Mouse (Mus musculus) kidney, postnatal 36 days (tissue): ENCODE measurements at regions not wholly inside any gene's neighbourhood (a gene's known extent, or its start where the extent isn't known, plus 50 kb on each side); places are given as distances from the start of the nearest gene placed in this dataset.

Source experiments
- DNase-seq, 2 experiments: peaks; one replicate each; pipeline ENCODE4 v3.0.0; 2021 to 2022; ENCODE audit warnings: mixed read lengths in 2 of 2

DNA sequence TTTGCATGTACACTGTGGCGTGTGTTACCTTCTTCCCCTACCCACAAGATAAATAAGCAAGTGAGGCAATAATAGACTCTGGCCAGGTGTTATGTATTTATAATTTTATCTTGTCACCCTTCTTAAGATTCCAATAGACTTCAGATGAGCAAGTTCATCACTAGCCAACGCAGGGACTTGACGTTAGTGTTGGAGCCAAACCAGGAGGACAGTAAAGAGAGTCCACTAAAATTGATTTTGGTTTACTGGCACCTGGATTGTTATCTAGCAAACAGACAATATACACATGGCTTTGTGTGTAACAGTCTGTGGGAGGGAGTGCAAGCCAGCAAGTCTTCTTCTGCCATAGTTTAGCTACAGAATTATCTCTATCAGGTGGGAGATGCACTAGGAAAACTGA lies 236.0 kb downstream of the Ndfip2 start:
- DNase-seq, result no peak

DNA sequence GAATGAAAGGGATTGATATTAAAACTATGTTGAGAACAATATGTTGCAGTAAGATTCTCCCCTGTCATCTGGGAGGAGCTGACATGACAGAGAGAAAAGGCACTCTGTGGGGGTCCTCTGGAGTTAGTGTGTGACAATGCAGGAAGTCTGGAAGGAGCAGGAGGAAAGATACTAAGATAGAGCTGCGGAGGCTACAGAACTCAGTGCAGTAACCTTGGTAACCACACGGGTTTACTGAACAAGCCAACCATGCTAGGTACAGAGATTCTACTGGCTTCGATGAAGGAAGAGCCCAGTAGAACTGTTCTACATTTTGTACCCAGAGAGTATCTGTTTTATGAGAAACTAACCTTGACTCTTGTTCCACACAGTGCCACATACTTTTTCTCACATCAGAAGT lies 231.8 kb downstream of the Ndfip2 start:
- DNase-seq, result no peak

DNA sequence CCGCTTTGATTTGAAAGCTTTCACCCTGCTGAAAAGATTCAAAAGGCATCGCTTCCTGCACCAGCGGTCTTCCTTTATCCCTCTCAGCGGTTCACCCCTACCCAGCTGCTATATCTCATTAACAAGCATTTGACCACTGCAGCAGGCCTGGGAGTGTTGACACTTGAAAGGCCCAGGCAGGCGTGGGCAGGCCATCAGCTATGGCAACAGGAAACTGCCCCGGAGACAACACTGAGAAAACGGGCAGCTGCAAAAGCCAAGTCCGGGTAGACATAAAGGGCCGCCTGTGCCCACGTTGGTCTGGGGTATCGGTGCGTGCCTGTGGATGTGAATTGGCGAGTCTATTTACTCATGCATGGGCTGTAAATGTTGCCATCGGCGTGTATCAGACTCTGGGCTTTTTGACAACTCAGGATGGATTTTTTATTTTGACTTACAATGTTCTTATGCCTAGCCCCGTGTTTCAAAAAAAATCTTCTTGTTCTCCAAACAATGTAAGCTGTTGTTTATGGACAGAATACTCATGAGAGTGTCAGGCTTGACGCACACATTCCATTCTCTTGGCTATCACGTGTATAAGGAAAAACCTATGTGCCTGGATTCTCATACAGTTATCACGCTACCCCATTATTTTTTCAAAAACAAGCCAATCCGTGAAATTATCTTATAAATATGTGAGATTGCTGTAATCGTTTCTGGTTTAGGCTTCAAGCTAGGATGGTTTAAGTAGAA lies 225.1 kb downstream of the Ndfip2 start:
- DNase-seq, result peak; percentile 31 to 42

GRCm38 (mm10) chr14:105482644-105483351 lies 224.4 kb downstream of the Ndfip2 start:
- peak in 1 of 2 experiments; percentile 35 for DNase-seq

DNA sequence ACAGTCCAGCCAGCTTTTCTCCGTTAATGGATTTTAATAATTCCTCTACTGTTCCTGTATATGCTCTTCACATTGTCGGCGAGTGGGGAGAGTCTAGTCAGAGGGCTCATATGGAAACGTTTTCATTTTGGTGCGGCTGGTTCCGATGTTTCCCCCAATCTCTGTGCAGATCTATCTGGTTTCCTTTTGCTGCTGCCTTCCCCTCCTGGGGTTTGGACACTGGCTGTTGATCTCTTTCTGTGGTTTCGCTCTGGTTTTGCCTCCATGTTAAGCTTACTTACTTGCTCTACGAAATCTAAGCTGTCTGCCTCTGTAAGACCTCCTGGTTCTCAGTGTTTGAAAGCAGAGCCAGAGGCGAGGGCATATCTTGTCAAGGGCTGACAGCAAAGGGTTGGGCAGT lies 221.7 kb downstream of the Ndfip2 start:
- DNase-seq, result no peak

DNA sequence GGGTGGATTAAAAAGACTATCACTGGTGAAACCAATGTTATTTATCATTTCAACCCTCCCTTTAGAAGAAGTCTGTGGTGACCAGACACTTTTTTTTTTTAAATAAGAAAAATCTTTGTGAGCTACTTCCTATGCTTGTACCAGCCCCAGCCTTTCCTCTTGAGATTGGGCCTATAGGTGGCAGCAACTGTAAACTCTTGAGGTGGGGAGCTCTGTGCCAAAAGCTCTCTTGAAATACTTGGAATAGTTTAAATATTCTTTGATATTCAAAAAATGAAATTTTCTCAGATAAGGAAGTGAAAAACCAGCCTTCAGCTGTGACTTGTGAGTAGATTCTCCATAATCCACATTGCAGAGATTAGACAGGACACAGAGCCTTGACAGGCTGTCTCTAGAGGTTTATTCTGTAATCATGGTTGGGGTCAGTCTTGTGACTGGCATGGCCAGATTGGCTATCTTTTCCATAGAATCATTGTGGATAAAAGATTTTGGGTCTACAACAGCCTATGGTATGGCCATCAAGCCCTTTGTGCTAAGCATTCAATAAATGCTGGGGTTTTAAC lies 216.7 kb downstream of the Ndfip2 start:
- DNase-seq, result peak; percentile 49 to 57

DNA sequence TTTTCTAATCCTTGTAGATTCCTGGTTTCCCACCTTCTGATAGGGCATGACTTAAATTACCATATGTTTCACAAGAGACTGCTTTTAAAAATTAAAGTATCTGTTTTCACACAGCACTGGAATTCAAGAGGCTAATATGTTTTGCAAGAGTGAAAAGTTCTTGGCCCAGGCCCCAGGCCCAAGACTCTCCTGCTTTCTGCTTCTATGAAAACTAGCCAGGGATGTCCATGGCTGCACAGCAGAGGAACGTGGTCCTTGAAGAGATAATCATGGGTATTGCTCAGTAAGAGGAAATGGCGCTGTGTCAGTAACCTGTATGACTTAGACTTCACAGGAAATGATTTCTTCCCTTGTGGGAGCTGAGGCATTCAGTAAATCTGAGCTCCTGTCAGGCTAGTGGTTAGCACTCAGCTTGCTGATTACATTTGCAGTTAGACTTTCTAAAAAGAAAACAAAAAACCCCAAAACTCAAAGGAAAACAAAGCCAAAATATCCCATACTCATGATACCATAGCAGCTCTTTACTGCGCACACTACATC lies 190.6 kb downstream of the Ndfip2 start:
- no peak for DNase-seq

DNA sequence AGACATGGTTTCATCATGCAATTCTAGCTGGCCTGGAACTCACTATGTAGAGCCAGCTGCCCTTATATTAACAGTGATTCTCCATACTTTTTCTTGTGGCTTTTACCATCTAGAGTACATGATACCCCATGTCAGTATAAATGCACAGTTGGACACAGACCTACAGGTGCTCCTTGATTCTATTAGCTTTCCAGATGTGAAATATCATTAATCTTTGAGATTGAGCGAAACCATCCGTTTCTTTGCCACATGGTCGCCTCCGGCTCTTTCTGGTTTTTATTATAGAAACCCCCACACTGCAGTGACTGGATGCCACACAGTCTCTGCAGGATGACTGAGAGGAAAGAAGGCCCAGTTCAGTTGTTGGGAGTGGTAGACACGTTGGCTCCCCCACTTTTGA lies 188.7 kb downstream of the Ndfip2 start:
- DNase-seq, result no peak

DNA sequence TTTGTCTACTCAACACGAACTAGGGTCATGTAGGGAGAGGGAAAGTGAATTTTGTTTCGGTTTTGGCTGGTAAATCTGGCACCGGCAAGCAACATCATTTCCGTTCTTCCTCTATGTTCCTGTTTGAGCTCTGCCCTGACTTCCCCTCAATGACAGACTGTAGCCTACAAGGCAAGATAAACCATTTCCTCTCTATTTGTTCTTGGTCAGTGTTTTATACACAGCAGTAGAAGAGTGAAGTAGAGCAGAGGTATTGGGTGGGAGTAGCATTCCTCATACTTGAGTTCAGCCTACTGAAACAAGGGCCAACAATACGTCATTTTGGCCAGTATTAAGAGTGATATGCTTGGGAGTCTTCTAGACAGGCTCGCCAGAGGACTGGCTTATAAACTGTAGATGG lies 177.0 kb downstream of the Ndfip2 start:
- peak in 1 of 2 experiments; percentile 26 for DNase-seq

- no peak for DNase-seq
These were observed 175.1 kb downstream of the Ndfip2 start for GRCm38 (mm10) chr14:105433456-105433855.

- no peak for DNase-seq
These were observed 174.3 kb downstream of the Ndfip2 start for GRCm38 (mm10) chr14:105432670-105433069.

DNA sequence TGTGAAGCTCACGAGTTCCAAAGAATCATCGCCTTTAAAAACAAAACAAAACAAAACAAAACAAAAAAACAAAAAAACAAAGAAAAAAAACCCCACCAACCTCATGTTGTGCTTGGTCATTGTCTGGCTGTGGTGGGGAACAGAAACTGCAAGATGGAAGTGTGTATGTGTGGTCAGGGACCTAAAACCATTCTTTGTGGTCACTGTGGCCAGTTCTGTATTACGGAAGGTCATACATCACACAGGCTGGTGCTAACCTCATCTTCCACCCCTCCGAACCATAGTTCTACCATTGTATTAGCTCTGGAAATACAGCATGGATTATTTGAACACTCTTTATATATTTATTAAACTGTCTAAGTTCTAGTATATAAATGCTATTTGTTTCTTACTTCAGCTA lies 173.2 kb downstream of the Ndfip2 start:
- no peak for DNase-seq

DNA sequence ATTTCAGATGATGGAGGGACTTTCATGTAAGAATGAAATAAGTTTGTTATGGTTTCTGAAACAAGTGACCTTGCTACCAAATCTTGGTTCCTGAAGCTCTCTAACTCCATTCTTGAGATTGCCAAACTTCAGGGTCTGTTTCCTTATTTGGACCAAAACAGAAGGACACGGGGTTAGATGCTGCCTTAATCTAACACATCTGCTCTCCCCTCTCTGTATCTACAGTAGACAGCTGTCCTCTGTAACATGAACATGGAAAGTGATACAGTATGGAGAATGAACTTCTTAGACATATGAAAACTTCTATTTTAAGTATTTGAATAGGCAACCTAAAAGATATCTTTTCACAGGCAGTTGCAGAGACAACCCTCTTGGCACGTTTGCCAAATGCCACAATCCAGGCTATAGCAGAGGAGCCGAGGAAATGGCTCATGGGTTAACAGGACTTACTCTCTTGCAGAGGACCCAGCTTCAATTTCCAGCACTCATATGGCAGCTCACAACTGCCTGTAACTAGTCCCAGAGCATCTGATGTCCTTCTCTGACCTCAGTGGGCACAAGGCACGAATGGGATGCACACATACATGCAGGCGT lies 171.4 kb downstream of the Ndfip2 start:
- DNase-seq, result no peak

DNA sequence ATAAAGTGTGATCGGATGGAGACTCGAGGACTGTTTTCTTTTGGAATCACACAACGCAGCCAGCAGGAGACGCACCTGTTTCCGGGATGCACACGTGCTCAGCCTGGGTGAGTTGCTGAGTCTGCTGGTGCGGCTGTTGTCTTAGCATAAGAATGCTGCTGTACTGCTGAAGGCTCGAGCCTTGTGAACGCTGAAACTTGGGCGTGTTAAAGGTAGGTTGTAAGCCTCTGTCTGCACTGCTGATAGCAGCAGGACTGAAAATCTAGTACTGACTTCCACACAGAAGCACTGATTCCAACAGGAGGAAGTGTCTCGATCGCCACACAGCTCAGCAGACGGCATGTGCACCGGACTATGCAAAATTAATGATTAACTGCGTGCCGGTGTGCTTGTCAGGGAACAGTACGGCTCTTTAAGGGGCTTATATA lies 169.1 kb downstream of the Ndfip2 start:
- DNase-seq, result peak; percentile 67 to 74

- peak in 1 of 2 experiments; percentile 9 for DNase-seq
These were observed 168.4 kb downstream of the Ndfip2 start for GRCm38 (mm10) chr14:105426597-105427334.

GRCm38 (mm10) chr14:105417967-105418366 lies 159.6 kb downstream of the Ndfip2 start:
- DNase-seq, result no peak

- no peak for DNase-seq
These were observed 159.1 kb downstream of the Ndfip2 start for GRCm38 (mm10) chr14:105417458-105417960.

GRCm38 (mm10) chr14:105416964-105417363 lies 158.6 kb downstream of the Ndfip2 start:
- DNase-seq, result no peak

DNA sequence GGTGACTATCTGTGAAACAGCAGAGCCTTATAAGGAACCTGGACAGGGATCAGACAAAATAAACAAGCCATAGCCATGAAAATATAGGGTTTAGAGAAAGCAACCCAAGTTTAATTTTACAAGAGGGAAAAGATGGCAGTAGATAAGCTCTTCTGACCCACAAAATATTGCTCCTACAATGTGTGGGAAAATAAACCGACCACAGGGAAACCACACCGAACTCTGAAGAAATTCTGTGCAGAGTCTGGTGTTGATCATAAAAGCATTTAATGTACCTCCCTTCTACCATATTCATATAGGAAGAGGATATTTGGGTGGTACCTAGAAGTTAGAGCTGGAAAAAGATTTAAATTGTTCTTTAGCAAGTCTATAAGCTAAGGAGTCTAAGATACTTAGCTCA lies 146.3 kb downstream of the Ndfip2 start:
- DNase-seq, result no peak

DNA sequence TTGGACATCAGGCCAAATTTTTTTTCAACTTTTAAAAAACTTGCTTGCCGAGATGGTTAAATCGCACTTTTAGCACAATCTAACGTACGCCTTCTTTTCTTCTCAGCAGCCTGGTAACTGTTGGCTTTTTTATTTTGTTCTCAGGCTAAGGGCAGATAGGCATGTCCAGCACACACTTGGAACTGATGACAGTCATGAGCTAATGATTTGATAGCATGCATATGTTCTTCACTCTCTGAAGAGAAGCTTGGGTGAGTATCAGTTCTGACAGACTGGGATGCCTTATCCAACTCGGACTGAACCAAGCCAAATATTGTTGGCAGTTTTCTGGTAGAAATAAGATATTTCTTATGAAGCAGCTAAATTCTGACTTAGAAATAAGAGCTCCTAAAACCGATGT lies 145.9 kb downstream of the Ndfip2 start:
- no peak for DNase-seq

DNA sequence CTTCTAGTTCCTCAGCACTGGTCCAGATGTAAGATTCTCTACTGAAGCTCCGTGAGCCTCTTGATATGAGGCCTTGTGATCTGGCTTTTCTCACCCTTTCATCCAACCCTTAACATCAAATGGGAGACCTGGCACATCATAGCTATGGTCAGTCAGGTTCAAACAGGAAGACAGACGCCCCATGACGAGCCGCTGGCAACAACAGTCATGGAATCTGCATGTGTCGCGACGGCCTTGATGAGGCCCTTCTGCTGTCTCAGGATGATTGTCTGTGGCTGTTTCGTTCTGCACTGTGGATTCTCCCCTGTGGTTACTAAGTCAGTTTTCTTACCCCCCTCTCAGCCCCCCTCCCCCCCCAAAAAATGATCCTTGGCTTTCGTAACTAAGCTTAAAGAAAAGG lies 144.9 kb downstream of the Ndfip2 start:
- no peak for DNase-seq

DNA sequence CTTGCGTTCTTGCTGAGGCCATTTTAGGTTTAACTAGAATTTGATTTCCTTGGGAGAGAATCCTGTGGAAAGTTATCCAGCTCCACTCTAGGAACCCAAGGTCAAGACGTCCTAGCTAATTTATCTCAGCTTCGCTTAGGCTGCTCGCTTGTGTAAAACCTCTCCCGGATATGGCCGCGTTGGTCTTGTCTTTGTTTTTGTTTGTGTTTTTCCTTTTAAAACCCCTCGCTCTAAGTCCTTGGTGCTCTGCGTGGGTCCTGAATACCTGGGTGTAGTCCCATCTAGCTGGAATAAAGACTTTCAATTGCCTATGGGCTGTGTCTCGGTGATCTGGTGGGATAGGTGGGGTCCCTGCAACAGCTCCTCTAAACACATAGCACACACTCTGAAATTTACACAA lies 144.2 kb downstream of the Ndfip2 start:
- no peak for DNase-seq
